Mouse (Mus musculus): ENCODE measurements around the gene Prr5l.

DNA sequence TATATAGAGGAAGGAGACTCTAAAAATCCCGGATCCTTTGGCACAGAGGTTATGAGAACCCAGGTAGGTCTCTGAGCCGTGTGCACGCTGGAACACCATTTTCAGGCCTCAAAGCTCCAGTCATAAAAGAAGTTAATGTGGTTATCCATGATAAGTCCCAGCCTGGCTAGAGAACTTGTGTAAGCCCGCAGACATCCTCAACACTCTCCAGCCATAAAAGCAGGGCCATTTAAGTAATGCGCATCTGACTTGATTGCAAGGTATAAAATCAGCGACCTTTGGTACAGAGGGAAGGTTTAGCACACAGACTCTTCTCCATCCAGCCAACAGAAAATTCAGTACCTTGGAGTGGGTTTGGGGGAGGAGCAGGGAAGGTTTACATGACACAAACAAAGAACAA lies 80.6 kb downstream of the Prr5l start:
- TF ChIP-seq CTCF (IDR thresholded peaks at IDR 0.05; ENCODE audit: low read depth), result no peak
- TF ChIP-seq EP300 (IDR thresholded peaks at IDR 0.05; ENCODE audit: low read depth), result no peak
